Mouse (Mus musculus) MEL (cell line): ENCODE measurements around the gene Gal3st3. TPM values are rescaled to one million over a fixed set of nuclear protein-coding genes. Genes with fewer than 3 reads are reported as not detected.
A peak's percentile ranks its signal among the peaks of the same experiment; 100 is the strongest.

ENCODE experiments used
- DNase-seq: peaks from one replicate; pipeline ENCODE4 v3.0.0; 2011; ENCODE audit warnings: low read depth, low spot score
- H3K27ac ChIP-seq: 2 replicates; pipeline ENCODE4 v1.5.1; 2012; ENCODE audit warnings: low read depth, mild to moderate bottlenecking, control low read depth, low read length, moderate library complexity; ENCODE audit not compliant: control insufficient read depth
- H3K27me3 ChIP-seq, 2 experiments: fragments of 150-350 bp in 1 of 2; sonication (generic) in 1 of 2; 2 replicates each; pipeline ENCODE4 v1.6.1; 2012; ENCODE audit warnings: low read length in 2 of 2, mild to moderate bottlenecking in 2 of 2, improper control_type of control experiment in 1 of 2, moderate library complexity in 1 of 2; ENCODE audit not compliant: insufficient read depth in 2 of 2, control insufficient read depth in 1 of 2
- H3K36me3 ChIP-seq, 2 experiments: 2 replicates each; pipeline ENCODE4 v1.6.1; 2012 to 2014; ENCODE audit warnings: low read length in 2 of 2, improper control_type of control experiment in 1 of 2, inconsistent platforms in 1 of 2, mild to moderate bottlenecking in 1 of 2; ENCODE audit not compliant: insufficient read depth in 2 of 2, control insufficient read depth in 1 of 2
- H3K4me1 ChIP-seq, 2 experiments: fragments of 150-350 bp in 1 of 2; sonication (generic) in 1 of 2; 2 replicates each; pipeline ENCODE4 v1.6.1; 2012; ENCODE audit warnings: low read length in 2 of 2, improper control_type of control experiment in 1 of 2, mild to moderate bottlenecking in 1 of 2; ENCODE audit not compliant: insufficient read depth in 2 of 2, control insufficient read depth in 1 of 2
- H3K4me3 ChIP-seq, 2 experiments: fragments of 150-350 bp in 1 of 2; sonication (generic) in 1 of 2; 2 replicates each; pipeline ENCODE4 v1.5.1; 2012; ENCODE audit warnings: low read depth in 2 of 2, low read length in 2 of 2, mild to moderate bottlenecking in 2 of 2, moderate library complexity in 2 of 2, control low read depth in 1 of 2, improper control_type of control experiment in 1 of 2; ENCODE audit not compliant: control insufficient read depth in 1 of 2, insufficient read depth in 1 of 2
- H3K79me2 ChIP-seq: 2 replicates; pipeline ENCODE4 v1.6.1; 2012; ENCODE audit warnings: mild to moderate bottlenecking, low read length, moderate library complexity; ENCODE audit not compliant: control insufficient read depth, poor library complexity, insufficient read depth
- H3K9ac ChIP-seq: 2 replicates; pipeline ENCODE4 v1.6.1; 2012; ENCODE audit warnings: low read depth, mild to moderate bottlenecking, control low read depth, low read length, moderate library complexity; ENCODE audit not compliant: control insufficient read depth, poor library complexity, severe bottlenecking
- H3K9me3 ChIP-seq: fragments of 150-350 bp; sonication (generic); replicated peaks from 2 replicates; pipeline ENCODE4 v1.6.1; 2012; ENCODE audit warnings: mild to moderate bottlenecking, low read length, improper control_type of control experiment, moderate library complexity; ENCODE audit not compliant: insufficient read depth
- BHLHE40 ChIP-seq: IDR thresholded peaks from 2 replicates; pipeline ENCODE4 v1.6.1; 2012; ENCODE audit warnings: low read depth, mild to moderate bottlenecking, inconsistent platforms, low read length, improper control_type of control experiment, borderline replicate concordance
- CTCF ChIP-seq, 3 experiments: IDR thresholded peaks in 2 of 3; conservative IDR thresholded peaks in 1 of 3; 2 replicates each; pipeline ENCODE4 v1.5.1; 2011 to 2012; ENCODE audit warnings: low read length in 3 of 3, low read depth in 2 of 3, mild to moderate bottlenecking in 2 of 3, improper control_type of control experiment in 1 of 3, inconsistent platforms in 1 of 3, mixed read lengths in 1 of 3, moderate library complexity in 1 of 3; ENCODE audit not compliant: control insufficient read depth in 1 of 3, insufficient read depth in 1 of 3, poor library complexity in 1 of 3, severe bottlenecking in 1 of 3
- ELF1 ChIP-seq: IDR thresholded peaks from 2 replicates; pipeline ENCODE4 v1.6.1; 2014; ENCODE audit warnings: low read depth, mild to moderate bottlenecking, inconsistent platforms, low read length, improper control_type of control experiment, moderate library complexity
- EP300 ChIP-seq, 2 experiments: IDR thresholded peaks; 2 replicates each; pipeline ENCODE4 v1.6.1; 2011; ENCODE audit warnings: improper control_type of control experiment in 2 of 2, low read length in 2 of 2, low read depth in 1 of 2, mild to moderate bottlenecking in 1 of 2
- ETS1 ChIP-seq: IDR thresholded peaks from 2 replicates; pipeline ENCODE4 v1.6.1; 2012; ENCODE audit warnings: low read depth, mild to moderate bottlenecking, inconsistent platforms, low read length, improper control_type of control experiment, moderate library complexity
- GABPA ChIP-seq: IDR thresholded peaks from 2 replicates; pipeline ENCODE4 v1.6.1; 2012; ENCODE audit warnings: low read depth, mild to moderate bottlenecking, inconsistent platforms, low read length, improper control_type of control experiment, moderate library complexity
- HCFC1 ChIP-seq: IDR thresholded peaks from 2 replicates; pipeline ENCODE4 v1.6.1; 2012; ENCODE audit warnings: low read depth, mild to moderate bottlenecking, inconsistent platforms, low read length, improper control_type of control experiment, moderate library complexity
- JUND ChIP-seq: IDR thresholded peaks from 2 replicates; pipeline ENCODE4 v1.6.1; 2011; ENCODE audit warnings: low read depth, mild to moderate bottlenecking, improper control_type of control experiment, low read length
- MAFK ChIP-seq: IDR thresholded peaks from 2 replicates; pipeline ENCODE4 v1.6.1; 2011; ENCODE audit warnings: low read depth, mild to moderate bottlenecking, low read length, improper control_type of control experiment, borderline replicate concordance
- MAX ChIP-seq: IDR thresholded peaks from 2 replicates; pipeline ENCODE4 v1.6.1; 2011; ENCODE audit warnings: low read length, improper control_type of control experiment
- MAZ ChIP-seq: IDR thresholded peaks from 2 replicates; pipeline ENCODE4 v1.6.1; 2012; ENCODE audit warnings: low read depth, mild to moderate bottlenecking, inconsistent platforms, low read length, improper control_type of control experiment
- MXI1 ChIP-seq: IDR thresholded peaks from 2 replicates; pipeline ENCODE4 v1.6.1; 2011; ENCODE audit warnings: mild to moderate bottlenecking, low read depth, low read length, improper control_type of control experiment
- MYC ChIP-seq: IDR thresholded peaks from 2 replicates; pipeline ENCODE4 v1.6.1; 2011; ENCODE audit warnings: low read depth, mild to moderate bottlenecking, low read length, improper control_type of control experiment, moderate library complexity
- NELFE ChIP-seq: IDR thresholded peaks from 2 replicates; pipeline ENCODE4 v1.6.1; 2011; ENCODE audit warnings: low read depth, low read length, improper control_type of control experiment
- POLR2A ChIP-seq, 2 experiments: IDR thresholded peaks; 2 replicates each; pipeline ENCODE4 v1.6.1; 2011 to 2012; ENCODE audit warnings: low read length in 2 of 2, mild to moderate bottlenecking in 2 of 2, control low read depth in 1 of 2, improper control_type of control experiment in 1 of 2, low read depth in 1 of 2, moderate library complexity in 1 of 2; ENCODE audit not compliant: control insufficient read depth in 1 of 2, insufficient read depth in 1 of 2, poor library complexity in 1 of 2
- POLR2AphosphoS2 ChIP-seq: IDR thresholded peaks from 2 replicates; pipeline ENCODE4 v1.6.1; 2011; ENCODE audit warnings: low read length, improper control_type of control experiment
- RAD21 ChIP-seq: IDR thresholded peaks from 2 replicates; pipeline ENCODE4 v1.6.1; 2011; ENCODE audit warnings: mild to moderate bottlenecking, low read depth, low read length, improper control_type of control experiment
- RCOR1 ChIP-seq: IDR thresholded peaks from 2 replicates; pipeline ENCODE4 v1.6.1; 2012; ENCODE audit warnings: low read depth, mild to moderate bottlenecking, inconsistent platforms, low read length, improper control_type of control experiment
- SIN3A ChIP-seq: IDR thresholded peaks from 2 replicates; pipeline ENCODE4 v1.6.1; 2012; ENCODE audit warnings: low read length, improper control_type of control experiment, inconsistent platforms
- SMC3 ChIP-seq: IDR thresholded peaks from 2 replicates; pipeline ENCODE4 v1.6.1; 2011; ENCODE audit warnings: low read depth, low read length, improper control_type of control experiment
- TAL1 ChIP-seq: IDR thresholded peaks from 2 replicates; pipeline ENCODE4 v1.6.1; 2012; ENCODE audit warnings: mild to moderate bottlenecking, inconsistent platforms, low read length, moderate library complexity, mixed read lengths
- TBP ChIP-seq: IDR thresholded peaks from 2 replicates; pipeline ENCODE4 v1.8.0; 2011; ENCODE audit warnings: low read depth, low read length, improper control_type of control experiment
- USF2 ChIP-seq, 2 experiments: IDR thresholded peaks; 2 replicates each; pipeline ENCODE4 v1.6.1; 2011 to 2012; ENCODE audit warnings: improper control_type of control experiment in 2 of 2, low read length in 2 of 2, borderline replicate concordance in 1 of 2, inconsistent platforms in 1 of 2, low read depth in 1 of 2, mild to moderate bottlenecking in 1 of 2; ENCODE audit not compliant: insufficient read depth in 1 of 2
- ZC3H11A ChIP-seq: IDR thresholded peaks from 2 replicates; pipeline ENCODE4 v1.6.1; 2012; ENCODE audit warnings: low read depth, mild to moderate bottlenecking, inconsistent platforms, low read length, improper control_type of control experiment
- polyA plus RNA-seq, 2 experiments: library from polyadenylated mRNA; stranded (reverse) in 1 of 2; unstranded in 1 of 2; fragments of >175 nt in 1 of 2; fragments of >200 nt in 1 of 2; gene quantifications; 2 replicates each; pipeline versions ENCODE4 v1.2.1 to v1.2.4; 2012; ENCODE audit warnings: low replicate concordance in 2 of 2, low read depth in 1 of 2; ENCODE audit not compliant: insufficient read length in 2 of 2, insufficient read depth in 1 of 2, missing spikeins in 1 of 2
- total RNA-seq: library from RNA; depleted of rRNA; stranded (reverse); fragments of 300-350 nt; gene quantifications from 2 replicates; pipeline ENCODE4 v1.2.3, GENCODE M21; 2012

Gene Gal3st3
- total and polyA plus RNA-seq, 3 experiments, result 0.04 TPM; not detected in 2

GRCm38 (mm10) chr19:5337975-5338374 lies 39.8 kb downstream of the Gal3st3 start:
- Histone ChIP-seq H3K79me2 (no peaks in the 10 kb centered on the region), H3K27ac (no peak overlapping the region), H3K9ac (no peak overlapping the region), H3K4me3 (no peak overlapping the region), H3K9me3 (no peaks in the 10 kb centered on the region), H3K27me3 (peaks cover 0 to 8% of the 10 kb centered on the region in 2 experiments; a peak in 3 of 4 replicates), H3K36me3 (no peaks in the 10 kb centered on the region), H3K4me1 (no peaks in the 10 kb centered on the region)
- TF ChIP-seq CTCF (IDR thresholded peaks at IDR 0.05 in 2 of 3, conservative IDR thresholded peaks at IDR 0.05 in 1 of 3; ENCODE audit: control insufficient read depth in 1 of 3, insufficient read depth in 1 of 3, low read depth in 2 of 3, low read length in 3 of 3, poor library complexity in 1 of 3, severe bottlenecking in 1 of 3) (peak; percentile 84 to 97 (median 96)), HCFC1 (no peak), BHLHE40 (peak; percentile 37; the same call in 1 of the 2 replicates), JUND (peak; percentile 71; the same call in 1 of the 2 replicates), ETS1 (no peak), MAFK (no peak), GABPA (no peak), MAX (no peak), MXI1 (no peak), POLR2A (IDR thresholded peaks at IDR 0.05; ENCODE audit: control insufficient read depth in 1 of 2, insufficient read depth in 1 of 2, low read depth in 1 of 2, low read length in 2 of 2, poor library complexity in 1 of 2) (no peak), SIN3A (peak; percentile 33; the same call in 1 of the 2 replicates), MYC (0 out of 2 replicates have a peak, but pooled peaks have one; percentile 33), MAZ (peak; percentile 40; the same call in 1 of the 2 replicates), RCOR1 (no peak), TAL1 (no peak), POLR2AphosphoS2 (no peak), ELF1 (no peak), RAD21 (peak; percentile 78), SMC3 (peak; percentile 95), EP300 (IDR thresholded peaks at IDR 0.05; ENCODE audit: low read depth in 1 of 2, low read length in 2 of 2) (no peak), ZC3H11A (peak; percentile 76), USF2 (IDR thresholded peaks at IDR 0.05; ENCODE audit: borderline replicate concordance in 1 of 2, insufficient read depth in 1 of 2, low read depth in 1 of 2, low read length in 2 of 2) (no peak), TBP (no peak), NELFE (no peak)
- DNase-seq, result peak; percentile 83
